ENCODE assay signal across 22 mouse cellular contexts in genomic region chr8:61426671-61427070, GRCm38 (mm10).
DNase-seq lines count a peak whose midpoint lies in the region; ATAC-seq and TF ChIP-seq lines count a peak whose summit lies in the region.
"Had no signal": no experiment of that assay in that cellular context is flagged by ENCODE, and none has a peak within 500 bp of the region (broad histone marks: within the 10 kb centered on the region; RNA-seq: fewer than 3 reads in every experiment).

No protein-coding gene starts in this region.

- DNase-seq in CD4-positive, CD25-positive, alpha-beta regulatory T cell, adult 2 months (ENCODE audit: low read depth, low spot score), result peak; percentile 62
- DNase-seq in G1E (ENCODE audit: low spot score) (no peak), ZHBTc4 (ENCODE audit: low read depth, low spot score) (peak; percentile 32)
- DNase-seq in naive thymus-derived CD4-positive, alpha-beta T cell, adult 2 months (ENCODE audit: low read depth), result peak; percentile 55
- DNase-seq in kidney, postnatal 4 days, result no peak
- no peak for DNase-seq in gastrocnemius, postnatal 10 days
- DNase-seq in natural killer cell, adult 2 months (ENCODE audit: low spot score in 2 of 2), result no peak
- DNase-seq: adrenal gland, postnatal 10 days; cerebellum, adult 11-12 months; cerebellum, adult 9-10 months; cerebellum, postnatal 36 days; gastrocnemius, adult 2 months; gastrocnemius, postnatal 36 days; heart, adult 11 months; heart, postnatal 36 days; kidney, adult 18-20 months had no signal

- ATAC-seq in G1E (ENCODE audit: extremely low read depth, insufficient number of reproducible peaks, low FRiP score, poor library complexity, severe bottlenecking), result peak; percentile 5; the same call in 1 of the 2 replicates
- ATAC-seq: forebrain, embryonic 14.5 days; intestine, embryonic 15.5 days had no signal

- no peak for TF ChIP-seq CTCF in G1E (IDR thresholded peaks at IDR 0.05; ENCODE audit: low read depth, low read length)

- peaks cover 31% of the 10 kb centered on the region for H3K4me1 ChIP-seq in G1E (ENCODE audit: insufficient read depth, low read depth, low read length)
- H3K4me1 ChIP-seq: intestine, embryonic 15.5 days had no signal

- H3K9me3 ChIP-seq in G1E (replicated peaks), result peaks cover 2% of the 10 kb centered on the region; the same call in 1 of the 2 replicates
- H3K9me3 ChIP-seq: forebrain, embryonic 10.5 days; heart, embryonic 13.5 days; hindbrain, embryonic 15.5 days; intestine, embryonic 15.5 days had no signal

- peak overlapping the region; percentile 5; the same call in 1 of the 2 replicates for H3K4me3 ChIP-seq in G1E (ENCODE audit: low read depth, low read length)
- H3K4me3 ChIP-seq: embryonic facial prominence, embryonic 10.5 days; forebrain, embryonic 10.5 days; gastrocnemius, adult 2 months; heart, embryonic 13.5 days; hindbrain, embryonic 15.5 days; intestine, embryonic 15.5 days had no signal

- no peaks in the 10 kb centered on the region for H3K36me3 ChIP-seq in G1E (replicated peaks)
- H3K36me3 ChIP-seq: embryonic facial prominence, embryonic 10.5 days; forebrain, embryonic 10.5 days; heart, embryonic 13.5 days; hindbrain, embryonic 15.5 days; intestine, embryonic 15.5 days had no signal

- H3K27me3 ChIP-seq in G1E (ENCODE audit: insufficient read depth, low read length), result peaks cover under 1% of the 10 kb centered on the region; the same call in 1 of the 2 replicates
- H3K27me3 ChIP-seq: heart, embryonic 13.5 days; hindbrain, embryonic 15.5 days; intestine, embryonic 15.5 days had no signal

Comparison
In these comparisons a context has a peak if more than half of its experiments do, and no peak if none do; other contexts are left out.
1. DNase-seq: peak in CD4-positive, CD25-positive, alpha-beta regulatory T cell, adult 2 months (single experiment), ZHBTc4 (single experiment) and naive thymus-derived CD4-positive, alpha-beta T cell, adult 2 months (single experiment); none in G1E (single experiment), kidney, postnatal 4 days (0 of 2), gastrocnemius, postnatal 10 days (single experiment) and natural killer cell, adult 2 months (0 of 2).